ENCODE assay signal across 8 mouse cellular contexts in genomic region chr13:15212353-15212850, GRCm38 (mm10).
DNase-seq lines count a peak whose midpoint lies in the region.

No protein-coding gene starts in this region.

- DNase-seq in heart, adult 9 months (ENCODE audit: low spot score in 2 of 2), result peak; percentile 1 to 9
- no peak for DNase-seq in heart, postnatal 4 days
- DNase-seq in ZHBTc4 (ENCODE audit: low read depth, low spot score), result peak; percentile 8
- peak; percentile 60 for DNase-seq in fibroblast of lung, adult 2 months (ENCODE audit: low read depth)
- peak; percentile 13 to 25 for DNase-seq in kidney, postnatal 4 days
- DNase-seq in urinary bladder, adult 2 months (ENCODE audit: low spot score), result no peak
- no peak for DNase-seq in right cerebral cortex, postnatal 36 days (ENCODE audit: low spot score in 2 of 2)
- no peak for DNase-seq in adrenal gland, postnatal 25 days

Comparison
In these comparisons a context has a peak if more than half of its experiments do, and no peak if none do; other contexts are left out.
1. DNase-seq: peak in heart, adult 9 months (2 of 2), ZHBTc4 (single experiment), fibroblast of lung, adult 2 months (single experiment) and kidney, postnatal 4 days (2 of 2); none in heart, postnatal 4 days (single experiment), urinary bladder, adult 2 months (single experiment), right cerebral cortex, postnatal 36 days (0 of 2) and adrenal gland, postnatal 25 days (single experiment).